Mouse (Mus musculus): ENCODE results near the gene Helq. TPM values are rescaled to one million over a fixed set of nuclear protein-coding genes. Genes with fewer than 3 reads are reported as not detected.

Helq gene
- total and polyA plus RNA-seq, 2 experiments from 2014 or later: 9.0 to 17.9 TPM

DNA sequence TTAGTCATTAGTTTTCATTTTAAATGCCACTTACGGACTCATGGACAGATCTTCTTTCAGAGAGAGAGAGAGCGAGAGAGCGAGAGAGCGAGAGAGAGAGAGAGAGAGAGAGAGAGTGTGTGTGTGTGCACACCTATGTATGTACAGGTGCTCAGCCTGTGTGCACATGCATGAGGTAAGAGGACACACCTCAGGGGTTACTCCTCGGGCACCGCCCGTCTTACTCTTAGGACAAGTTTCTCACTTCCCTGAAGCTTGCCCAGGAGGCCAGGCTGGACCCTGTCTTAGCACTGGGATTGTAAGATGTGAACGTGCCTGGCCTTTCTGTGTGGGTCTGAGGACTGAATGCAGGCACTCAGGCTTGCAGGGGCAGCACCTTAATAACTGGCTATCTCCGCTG, 10.9 kb downstream of the Helq start:
- 95% methylated on average over 9 of the region's 9 CpGs for WGBS
- DNase-seq: no peak
- H3K9me3 ChIP-seq (ENCODE audit: low read length): no peaks in the 10 kb centered on the region
- no peak overlapping the region for H3K27ac ChIP-seq (ENCODE audit: low read depth, low read length)
- H3K36me3 ChIP-seq (ENCODE audit: insufficient read depth): peaks cover 81% of the 10 kb centered on the region
- no peak overlapping the region for H3K9ac ChIP-seq
- no peaks in the 10 kb centered on the region for H3K27me3 ChIP-seq (ENCODE audit: insufficient read depth, low read length)
- no peaks in the 10 kb centered on the region for H3K4me1 ChIP-seq (ENCODE audit: insufficient read depth)
- TF ChIP-seq CTCF (IDR thresholded peaks at IDR 0.05; ENCODE audit: low read depth): no peak
- H3K4me2 ChIP-seq (ENCODE audit: low read depth): no peak overlapping the region
- H3K4me3 ChIP-seq (ENCODE audit: low read depth, low read length): no peak overlapping the region
- no peak for ATAC-seq

DNA sequence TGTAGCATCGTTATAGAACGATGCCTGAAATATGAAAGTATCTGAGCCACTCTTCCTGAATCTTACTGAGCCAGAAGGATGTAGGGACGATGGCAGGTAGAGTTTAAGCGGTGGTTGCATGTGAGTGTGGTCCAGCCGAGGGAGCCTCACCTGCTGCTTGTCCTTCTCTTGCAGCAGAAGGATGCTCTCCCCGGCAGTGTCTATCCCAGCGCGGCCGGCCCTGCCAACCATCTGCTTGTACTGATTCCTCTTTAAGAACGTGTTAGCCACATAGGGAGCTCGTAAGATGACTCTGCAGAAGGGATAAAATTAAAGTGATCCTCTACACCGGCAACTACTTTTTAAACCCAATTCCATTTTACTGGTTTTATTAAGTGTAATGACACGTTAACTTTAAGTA, 19.4 kb downstream of the Helq start:
- DNase-seq (no peak), ATAC-seq (no peak)
- Histone ChIP-seq H3K27ac (ENCODE audit: low read depth, low read length) (no peak overlapping the region), H3K27me3 (ENCODE audit: insufficient read depth, low read length) (no peaks in the 10 kb centered on the region), H3K4me3 (ENCODE audit: low read depth, low read length) (no peak overlapping the region), H3K4me1 (ENCODE audit: insufficient read depth) (no peaks in the 10 kb centered on the region), H3K9me3 (ENCODE audit: low read length) (no peaks in the 10 kb centered on the region), H3K36me3 (ENCODE audit: insufficient read depth) (peaks cover 68% of the 10 kb centered on the region), H3K4me2 (ENCODE audit: low read depth) (no peak overlapping the region), H3K9ac (no peak overlapping the region)
- WGBS: 96% methylated on average over 13 of the region's 13 CpGs
- no peak for TF ChIP-seq CTCF (IDR thresholded peaks at IDR 0.05; ENCODE audit: low read depth)

DNA sequence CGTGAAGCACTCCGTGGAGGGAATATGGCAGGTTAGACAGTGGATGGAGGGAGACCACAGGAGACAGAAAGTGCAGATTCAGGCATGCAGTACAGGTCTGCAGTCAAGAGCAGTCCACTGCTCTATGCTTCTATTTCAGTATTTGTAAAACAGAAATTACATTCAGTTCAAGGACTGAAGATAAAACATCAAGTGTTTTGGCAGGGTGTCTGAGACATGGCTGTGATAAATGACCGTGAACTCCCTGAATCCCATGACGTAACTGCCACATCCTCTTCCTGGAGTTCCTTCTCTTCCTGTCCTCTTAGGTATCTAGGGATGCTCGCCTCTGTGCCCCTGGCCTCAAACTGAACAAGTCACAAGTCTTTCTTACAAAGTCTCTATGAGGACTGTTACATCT, 21.5 kb downstream of the Helq start:
- Histone ChIP-seq H3K9ac (no peak overlapping the region), H3K4me1 (ENCODE audit: insufficient read depth) (no peaks in the 10 kb centered on the region), H3K4me2 (ENCODE audit: low read depth) (no peak overlapping the region), H3K27me3 (ENCODE audit: insufficient read depth, low read length) (no peaks in the 10 kb centered on the region), H3K9me3 (ENCODE audit: low read length) (no peaks in the 10 kb centered on the region), H3K27ac (ENCODE audit: low read depth, low read length) (no peak overlapping the region), H3K36me3 (ENCODE audit: insufficient read depth) (peaks cover 64% of the 10 kb centered on the region), H3K4me3 (ENCODE audit: low read depth, low read length) (no peak overlapping the region)
- no peak for TF ChIP-seq CTCF (IDR thresholded peaks at IDR 0.05; ENCODE audit: low read depth)
- ATAC-seq (no peak), DNase-seq (no peak)
- 96% methylated on average over 5 of the region's 5 CpGs for WGBS

DNA sequence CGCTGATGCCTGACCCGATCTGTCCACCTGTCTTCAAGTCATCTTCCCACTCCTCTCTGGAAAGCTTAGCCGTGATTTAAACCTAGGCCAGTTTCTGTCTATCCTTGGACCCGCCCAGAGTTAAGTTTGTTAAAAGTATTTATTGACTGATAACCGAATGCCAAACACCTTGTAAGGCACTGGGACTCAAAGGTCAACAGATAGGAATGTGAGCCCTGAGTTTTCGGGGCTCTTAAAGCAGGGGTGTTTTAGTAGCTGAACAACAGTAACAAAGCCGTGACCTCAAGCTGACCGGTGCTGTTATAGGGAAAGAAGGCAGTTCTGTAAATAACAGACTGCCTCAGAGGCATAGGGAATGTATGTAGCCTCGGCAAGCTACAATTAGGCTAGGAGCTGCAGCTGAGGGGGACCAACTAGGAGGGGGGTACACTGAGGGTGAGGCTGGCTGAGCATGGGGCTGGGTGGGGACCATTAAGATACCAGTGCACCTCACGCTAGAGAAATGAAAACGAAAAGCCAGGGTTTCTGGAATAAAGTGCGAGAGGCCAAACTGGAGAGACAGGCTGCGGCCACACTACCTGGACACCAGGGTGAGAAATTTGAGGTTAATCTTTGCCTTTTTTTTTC, 22.5 kb downstream of the Helq start:
- no peak overlapping the region for H3K9ac ChIP-seq
- H3K4me2 ChIP-seq (ENCODE audit: low read depth): no peak overlapping the region
- no peak overlapping the region for H3K27ac ChIP-seq (ENCODE audit: low read depth, low read length)
- no peaks in the 10 kb centered on the region for H3K4me1 ChIP-seq (ENCODE audit: insufficient read depth)
- H3K36me3 ChIP-seq (ENCODE audit: insufficient read depth): peaks cover 64% of the 10 kb centered on the region
- H3K27me3 ChIP-seq (ENCODE audit: insufficient read depth, low read length): no peaks in the 10 kb centered on the region
- 94% methylated on average over 13 of the region's 13 CpGs for WGBS
- TF ChIP-seq CTCF (IDR thresholded peaks at IDR 0.05; ENCODE audit: low read depth): no peak
- no peak for ATAC-seq
- no peak overlapping the region for H3K4me3 ChIP-seq (ENCODE audit: low read depth, low read length)
- H3K9me3 ChIP-seq (ENCODE audit: low read length): no peaks in the 10 kb centered on the region
- no peak for DNase-seq

DNA sequence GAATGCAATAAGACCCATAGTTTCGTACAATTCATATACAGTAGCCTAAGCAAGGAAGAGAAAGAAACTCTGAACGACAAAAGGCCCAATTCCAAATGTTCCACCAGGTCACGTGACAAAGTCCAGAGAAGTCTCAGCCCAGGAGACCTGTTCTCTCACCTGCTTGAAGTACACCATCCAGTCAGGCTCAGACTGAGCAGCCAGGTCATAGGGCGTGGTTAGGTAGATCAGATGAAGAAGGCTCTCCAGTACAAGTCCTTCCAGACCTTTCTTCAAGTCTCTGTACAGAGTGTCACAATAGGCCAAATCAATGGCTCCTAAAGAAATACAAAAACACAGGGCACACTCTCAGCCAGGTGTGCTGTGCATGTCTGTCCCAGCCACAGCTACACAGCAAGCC, 26.8 kb downstream of the Helq start:
- Histone ChIP-seq H3K4me1 (ENCODE audit: insufficient read depth) (no peaks in the 10 kb centered on the region), H3K9ac (no peak overlapping the region), H3K4me2 (ENCODE audit: low read depth) (no peak overlapping the region), H3K4me3 (ENCODE audit: low read depth, low read length) (no peak overlapping the region), H3K27ac (ENCODE audit: low read depth, low read length) (no peak overlapping the region), H3K27me3 (ENCODE audit: insufficient read depth, low read length) (no peaks in the 10 kb centered on the region), H3K36me3 (ENCODE audit: insufficient read depth) (peaks cover 77% of the 10 kb centered on the region), H3K9me3 (ENCODE audit: low read length) (no peaks in the 10 kb centered on the region)
- WGBS: 93% methylated on average over 4 of the region's 4 CpGs
- DNase-seq (no peak), ATAC-seq (no peak)
- TF ChIP-seq CTCF (IDR thresholded peaks at IDR 0.05; ENCODE audit: low read depth): no peak

DNA sequence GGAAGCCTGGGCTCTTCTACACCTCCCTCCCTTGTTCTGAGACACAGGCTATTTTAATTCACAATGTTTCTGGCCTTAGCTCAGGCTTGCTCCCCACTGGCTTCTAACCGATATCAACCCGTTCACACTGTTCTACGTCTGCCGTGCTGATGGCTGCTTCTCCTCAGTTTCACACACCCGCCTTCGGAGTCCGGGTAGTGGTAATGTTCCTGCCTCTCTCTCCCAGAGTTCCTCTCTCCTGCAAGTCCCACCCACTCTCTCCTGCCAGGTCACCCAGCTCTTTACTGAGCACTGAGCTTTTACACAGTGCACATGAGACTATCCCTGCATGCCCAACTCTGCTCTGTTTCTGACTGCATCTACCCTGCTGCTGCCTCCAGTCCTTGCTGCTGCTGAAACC, 32.4 kb downstream of the Helq start:
- WGBS: 92% methylated on average over 7 of the region's 7 CpGs
- no peak for TF ChIP-seq CTCF (IDR thresholded peaks at IDR 0.05; ENCODE audit: low read depth)
- Histone ChIP-seq H3K4me1 (ENCODE audit: insufficient read depth) (no peaks in the 10 kb centered on the region), H3K27ac (ENCODE audit: low read depth, low read length) (no peak overlapping the region), H3K9me3 (ENCODE audit: low read length) (no peaks in the 10 kb centered on the region), H3K36me3 (ENCODE audit: insufficient read depth) (peaks cover 84% of the 10 kb centered on the region), H3K4me2 (ENCODE audit: low read depth) (no peak overlapping the region), H3K4me3 (ENCODE audit: low read depth, low read length) (no peak overlapping the region), H3K9ac (no peak overlapping the region), H3K27me3 (ENCODE audit: insufficient read depth, low read length) (no peaks in the 10 kb centered on the region)
- ATAC-seq (no peak), DNase-seq (no peak)

DNA sequence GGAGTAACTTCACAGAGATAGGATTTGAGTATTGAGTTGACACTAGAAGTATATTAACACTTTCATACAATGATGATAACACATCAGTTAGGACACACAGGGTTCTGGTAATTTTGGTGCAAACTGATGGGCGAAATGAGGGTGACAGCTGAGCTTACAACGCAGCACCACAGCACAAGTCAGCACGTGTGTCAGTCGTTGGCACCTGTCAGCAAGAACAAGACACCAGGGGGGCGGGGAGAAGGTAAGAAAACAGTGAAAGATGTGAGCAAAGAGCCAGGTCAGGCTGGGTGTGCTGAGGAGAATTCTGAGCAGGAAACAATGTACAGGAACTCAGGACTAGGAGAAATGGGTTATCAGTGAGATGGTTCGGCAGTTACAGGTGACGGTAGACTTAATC, 36.7 kb downstream of the Helq start:
- Histone ChIP-seq H3K4me2 (ENCODE audit: low read depth) (no peak overlapping the region), H3K36me3 (ENCODE audit: insufficient read depth) (peaks cover 48% of the 10 kb centered on the region), H3K27ac (ENCODE audit: low read depth, low read length) (no peak overlapping the region), H3K4me3 (ENCODE audit: low read depth, low read length) (no peak overlapping the region), H3K27me3 (ENCODE audit: insufficient read depth, low read length) (no peaks in the 10 kb centered on the region), H3K9ac (no peak overlapping the region), H3K4me1 (ENCODE audit: insufficient read depth) (no peaks in the 10 kb centered on the region), H3K9me3 (ENCODE audit: low read length) (no peaks in the 10 kb centered on the region)
- no peak for ATAC-seq
- 92% methylated on average over 7 of the region's 7 CpGs for WGBS
- TF ChIP-seq CTCF (IDR thresholded peaks at IDR 0.05; ENCODE audit: low read depth): no peak
- no peak for DNase-seq
